Mouse (Mus musculus): ENCODE results near the gene Ucp2.

GRCm38 (mm10) chr7:100537519-100537902 is 44.4 kb downstream of the Ucp2 start:
- no peak for TF ChIP-seq CTCF (IDR thresholded peaks at IDR 0.05; ENCODE audit: low read depth, low read length)
- TF ChIP-seq POLR2A (IDR thresholded peaks at IDR 0.05; ENCODE audit: extremely low read depth, insufficient read depth, low read length) = no peak
